Mouse (Mus musculus): ENCODE results near the gene Sema4d. TPM values are rescaled to one million over a fixed set of nuclear protein-coding genes. Genes with fewer than 3 reads are reported as not detected.

The Sema4d gene
- polyA plus RNA-seq, 1 experiment from 2014 or later, result 11.5 TPM

DNA sequence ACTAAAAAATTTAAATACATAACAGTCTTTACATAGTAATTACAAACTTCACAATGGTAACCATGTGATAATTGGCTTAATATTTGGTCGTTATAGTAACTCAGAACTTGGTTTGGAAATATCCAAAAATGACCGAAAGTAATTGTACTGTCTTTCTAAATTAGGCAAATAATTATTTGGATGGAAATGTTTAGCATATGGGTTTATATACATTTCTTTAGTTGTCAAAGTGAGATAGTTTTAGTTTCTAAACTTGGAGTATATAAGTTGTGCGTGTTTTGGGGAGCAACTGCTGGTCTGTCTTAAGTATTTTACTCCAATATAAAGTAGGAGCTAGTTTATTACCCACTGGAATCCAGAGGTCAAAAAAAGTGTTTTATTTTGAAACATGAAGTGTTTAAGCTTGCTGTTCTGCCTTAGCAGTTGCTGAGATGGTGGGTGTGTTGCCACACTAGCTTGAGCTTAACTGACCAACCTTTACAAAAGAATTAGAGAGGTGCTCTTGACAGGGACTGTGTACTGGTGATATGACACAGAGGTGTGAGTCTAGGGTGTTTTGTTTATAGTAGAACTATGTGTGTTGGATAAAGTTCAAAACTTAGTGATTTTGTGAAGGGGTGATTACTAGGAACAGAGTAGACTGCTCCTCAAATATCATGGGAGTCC is 147.1 kb downstream of the Sema4d start:
- no peak for DNase-seq
- no peak for ATAC-seq (ENCODE audit: low FRiP score, low TSS enrichment)
- H3K27ac ChIP-seq (replicated peaks; ENCODE audit: low read depth, low read length), result no peak overlapping the region
- H3K36me3 ChIP-seq (ENCODE audit: control insufficient read depth, insufficient read depth, low read length), result no peaks in the 10 kb centered on the region
- 23% methylated on average over 3 of the region's 3 CpGs for WGBS
- peak overlapping the region; percentile 85 for H3K4me2 ChIP-seq (ENCODE audit: low read length)
- peaks cover 10% of the 10 kb centered on the region; the same call in 1 of the 2 replicates for H3K4me1 ChIP-seq (ENCODE audit: control insufficient read depth, insufficient read depth, low read length)
- no peaks in the 10 kb centered on the region for H3K27me3 ChIP-seq (ENCODE audit: control insufficient read depth, insufficient read depth, low read length)
- H3K9ac ChIP-seq (replicated peaks; ENCODE audit: low read length), result no peak overlapping the region
- H3K9me3 ChIP-seq (ENCODE audit: control insufficient read depth, low read length), result no peaks in the 10 kb centered on the region
- peak overlapping the region; percentile 55 for H3K4me3 ChIP-seq (replicated peaks; ENCODE audit: low read depth, low read length)

DNA sequence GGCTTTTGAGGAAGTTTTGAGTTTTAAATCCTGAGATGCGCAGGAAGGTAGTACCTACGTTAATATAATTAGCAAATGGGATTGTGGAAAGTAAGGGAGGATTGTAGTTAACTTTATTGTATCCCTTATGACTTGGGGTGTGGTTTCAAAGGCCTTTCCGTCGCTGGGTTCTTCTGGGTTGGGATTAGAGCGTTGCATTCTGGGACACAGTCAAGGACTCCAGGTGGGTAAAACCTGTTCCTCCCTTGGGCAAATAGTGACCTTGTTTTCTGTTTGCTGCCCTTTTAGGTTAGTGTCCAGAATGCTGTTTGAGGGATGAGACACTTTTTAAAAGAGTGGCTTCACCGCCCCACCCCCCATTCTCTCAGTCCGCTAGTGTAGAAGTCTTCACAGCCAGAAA is 147.7 kb downstream of the Sema4d start:
- H3K4me1 ChIP-seq (ENCODE audit: control insufficient read depth, insufficient read depth, low read length), result peaks cover 7% of the 10 kb centered on the region; the same call in 1 of the 2 replicates
- no peaks in the 10 kb centered on the region for H3K36me3 ChIP-seq (ENCODE audit: control insufficient read depth, insufficient read depth, low read length)
- DNase-seq, result peak; percentile 6
- H3K9ac ChIP-seq (replicated peaks; ENCODE audit: low read length), result peak overlapping the region; percentile 51; the same call in 1 of the 2 replicates
- H3K27me3 ChIP-seq (ENCODE audit: control insufficient read depth, insufficient read depth, low read length), result no peaks in the 10 kb centered on the region
- H3K4me3 ChIP-seq (replicated peaks; ENCODE audit: low read depth, low read length), result peak overlapping the region; percentile 55
- H3K27ac ChIP-seq (replicated peaks; ENCODE audit: low read depth, low read length), result no peak overlapping the region
- no peaks in the 10 kb centered on the region for H3K9me3 ChIP-seq (ENCODE audit: control insufficient read depth, low read length)
- no peak for ATAC-seq (ENCODE audit: low FRiP score, low TSS enrichment)
- 0% methylated on average over 7 of the region's 7 CpGs for WGBS
- peak overlapping the region; percentile 85 for H3K4me2 ChIP-seq (ENCODE audit: low read length)

DNA sequence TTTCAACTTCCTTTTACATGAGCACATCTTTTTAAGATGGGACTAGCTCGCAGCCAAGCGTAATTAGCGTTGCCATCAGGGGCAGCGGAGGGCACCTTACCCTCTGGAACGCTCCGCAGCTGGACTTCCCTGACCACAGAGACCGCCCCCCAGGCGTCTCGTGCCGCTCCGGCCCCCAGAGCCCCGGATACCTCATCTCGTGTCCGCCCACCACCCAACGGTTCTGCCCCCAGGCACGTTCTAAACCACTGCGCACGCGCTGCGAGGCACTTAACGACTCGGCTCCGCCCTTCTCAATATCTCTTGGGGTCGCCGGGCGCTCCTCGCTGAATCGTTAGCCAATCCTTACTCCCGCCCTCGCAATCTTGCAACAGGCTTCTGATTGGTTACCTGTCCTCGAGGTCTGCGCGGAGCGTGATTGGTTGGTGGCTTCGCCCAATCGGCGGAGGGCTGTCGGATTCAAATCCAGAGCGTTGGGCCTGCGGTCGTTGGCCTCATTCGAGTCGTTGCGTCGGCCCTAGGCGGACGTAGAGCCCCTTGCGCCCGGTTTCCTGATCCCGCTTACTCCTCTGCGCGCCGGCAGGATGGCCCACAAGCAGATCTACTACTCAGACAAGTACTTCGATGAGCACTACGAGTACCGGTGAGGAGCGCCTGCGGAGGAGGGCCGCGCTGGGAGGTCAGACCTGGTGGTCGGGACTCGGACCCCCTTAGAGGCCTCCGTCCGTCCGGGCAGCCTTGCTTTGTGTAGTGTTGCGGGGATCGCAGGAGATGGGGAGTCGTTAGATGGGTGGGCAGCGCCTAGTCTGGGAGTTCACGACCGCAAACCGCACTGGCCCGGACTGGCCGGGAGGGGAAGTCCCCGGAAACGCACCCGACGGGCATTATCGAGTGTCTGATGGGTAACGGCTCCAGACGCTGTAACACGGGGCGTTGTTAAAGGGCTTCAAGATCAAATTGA is 148.4 kb downstream of the Sema4d start, which contains the start of gene Cks2:
TSS of gene Cks2 (plus strand) at position 404 of the 961 bp plus-strand sequence.
- Histone ChIP-seq H3K27ac (replicated peaks; ENCODE audit: low read depth, low read length) (peak within 1 kb of the TSS; percentile 23), H3K4me2 (ENCODE audit: low read length) (peak within 1 kb of the TSS; percentile 85), H3K4me1 (ENCODE audit: control insufficient read depth, insufficient read depth, low read length) (peaks cover 5% of the 10 kb centered on the region; the same call in 1 of the 2 replicates), H3K4me3 (replicated peaks; ENCODE audit: low read depth, low read length) (peak within 1 kb of the TSS; percentile 55), H3K36me3 (ENCODE audit: control insufficient read depth, insufficient read depth, low read length) (no peaks in the 10 kb centered on the region), H3K9me3 (ENCODE audit: control insufficient read depth, low read length) (no peaks in the 10 kb centered on the region), H3K27me3 (ENCODE audit: control insufficient read depth, insufficient read depth, low read length) (no peaks in the 10 kb centered on the region), H3K9ac (replicated peaks; ENCODE audit: low read length) (peak within 1 kb of the TSS; percentile 51)
- ATAC-seq (ENCODE audit: low FRiP score, low TSS enrichment) (peak; percentile 99), DNase-seq (peak; percentile 99)
- WGBS, result under 1% methylated on average over 83 of the region's 83 CpGs

DNA sequence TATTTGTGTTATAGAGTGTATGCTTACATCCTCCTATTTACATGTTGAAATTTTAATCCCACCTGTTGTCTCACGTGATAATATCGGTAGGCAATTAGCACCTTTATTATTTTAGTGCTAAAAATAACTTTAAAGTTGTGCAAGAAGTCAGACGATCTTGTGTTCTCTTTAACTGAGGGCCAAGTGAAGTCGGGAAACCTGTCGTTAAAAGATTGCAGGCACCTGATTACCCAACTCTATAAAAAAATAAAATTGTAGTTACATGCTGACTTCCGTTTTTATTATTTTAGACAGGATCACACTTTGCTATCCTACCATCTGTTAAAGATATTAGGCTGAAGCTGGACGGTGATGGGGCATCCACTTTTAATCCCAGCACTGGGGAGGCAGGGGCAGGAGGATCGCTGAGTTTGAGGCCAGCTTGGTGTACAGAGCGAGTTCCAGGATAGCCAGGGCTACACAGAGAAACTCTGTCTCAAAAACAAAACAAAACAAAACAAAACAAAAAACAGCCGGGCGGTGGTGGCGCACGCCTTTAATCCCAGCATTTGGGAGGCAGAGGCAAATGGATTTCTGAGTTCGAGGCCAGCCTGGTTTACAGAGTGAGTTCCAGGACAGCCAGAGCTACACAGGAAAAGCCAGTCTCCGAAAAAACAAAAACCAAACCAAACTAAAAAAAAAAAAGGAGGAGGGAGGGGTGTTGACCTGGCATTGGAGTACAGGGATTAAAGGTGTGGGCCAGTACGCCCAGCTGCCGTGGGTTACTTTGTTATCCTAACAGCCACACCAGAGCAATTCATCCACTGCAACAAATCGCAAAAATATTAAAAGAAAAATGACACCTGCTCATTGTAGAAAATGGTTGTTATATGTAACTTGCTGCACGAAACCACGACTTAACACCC is 149.4 kb downstream of the Sema4d start:
- H3K36me3 ChIP-seq (ENCODE audit: control insufficient read depth, insufficient read depth, low read length), result no peaks in the 10 kb centered on the region
- no peak for DNase-seq
- peak overlapping the region; percentile 85 for H3K4me2 ChIP-seq (ENCODE audit: low read length)
- peak overlapping the region; percentile 55 for H3K4me3 ChIP-seq (replicated peaks; ENCODE audit: low read depth, low read length)
- peak overlapping the region; percentile 23 for H3K27ac ChIP-seq (replicated peaks; ENCODE audit: low read depth, low read length)
- 46% methylated on average over 20 of the region's 20 CpGs for WGBS
- no peaks in the 10 kb centered on the region for H3K9me3 ChIP-seq (ENCODE audit: control insufficient read depth, low read length)
- no peaks in the 10 kb centered on the region for H3K27me3 ChIP-seq (ENCODE audit: control insufficient read depth, insufficient read depth, low read length)
- peak; percentile 18; the same call in 1 of the 2 replicates for ATAC-seq (ENCODE audit: low FRiP score, low TSS enrichment)
- H3K9ac ChIP-seq (replicated peaks; ENCODE audit: low read length), result peak overlapping the region; percentile 51
- peaks cover 5% of the 10 kb centered on the region; the same call in 1 of the 2 replicates for H3K4me1 ChIP-seq (ENCODE audit: control insufficient read depth, insufficient read depth, low read length)

DNA sequence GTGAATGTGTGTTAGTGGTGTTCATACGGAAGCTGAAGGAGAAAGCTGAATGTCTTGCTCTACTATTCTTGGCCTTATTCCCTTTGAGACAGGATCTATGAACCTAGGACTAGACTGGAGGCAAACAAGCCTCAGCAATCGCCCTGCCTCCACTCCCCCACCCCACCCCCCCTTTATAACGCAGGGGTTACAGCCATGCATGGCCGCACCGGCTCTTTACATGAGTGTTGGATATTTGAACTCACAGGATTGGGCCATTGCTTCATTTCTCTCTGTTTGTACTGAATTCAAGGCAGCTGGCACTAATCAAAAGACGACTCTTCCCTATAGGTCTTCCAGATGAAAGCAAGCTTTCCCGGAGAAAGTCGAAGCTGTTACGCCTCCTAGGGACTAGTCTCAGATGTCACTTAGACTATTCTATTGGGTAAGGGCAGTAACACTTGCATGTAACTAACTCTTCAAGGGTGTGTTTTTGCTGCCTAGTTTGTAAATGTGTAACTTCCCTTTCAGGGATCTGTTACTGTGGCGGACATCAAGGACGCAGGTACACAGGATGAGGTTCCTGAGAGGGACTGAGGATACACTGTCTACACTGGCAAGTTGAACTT is 151.3 kb downstream of the Sema4d start:
- WGBS, result 36% methylated on average over 11 of the region's 11 CpGs
- no peak overlapping the region for H3K4me3 ChIP-seq (replicated peaks; ENCODE audit: low read depth, low read length)
- DNase-seq (no peak), ATAC-seq (ENCODE audit: low FRiP score, low TSS enrichment) (no peak)
- H3K4me1 ChIP-seq (ENCODE audit: control insufficient read depth, insufficient read depth, low read length), result peaks cover 5% of the 10 kb centered on the region; the same call in 1 of the 2 replicates
- H3K9ac ChIP-seq (replicated peaks; ENCODE audit: low read length), result no peak overlapping the region
- no peaks in the 10 kb centered on the region for H3K27me3 ChIP-seq (ENCODE audit: control insufficient read depth, insufficient read depth, low read length)
- H3K9me3 ChIP-seq (ENCODE audit: control insufficient read depth, low read length), result no peaks in the 10 kb centered on the region
- H3K36me3 ChIP-seq (ENCODE audit: control insufficient read depth, insufficient read depth, low read length), result no peaks in the 10 kb centered on the region
- H3K27ac ChIP-seq (replicated peaks; ENCODE audit: low read depth, low read length), result no peak overlapping the region
- no peak overlapping the region for H3K4me2 ChIP-seq (ENCODE audit: low read length)

DNA sequence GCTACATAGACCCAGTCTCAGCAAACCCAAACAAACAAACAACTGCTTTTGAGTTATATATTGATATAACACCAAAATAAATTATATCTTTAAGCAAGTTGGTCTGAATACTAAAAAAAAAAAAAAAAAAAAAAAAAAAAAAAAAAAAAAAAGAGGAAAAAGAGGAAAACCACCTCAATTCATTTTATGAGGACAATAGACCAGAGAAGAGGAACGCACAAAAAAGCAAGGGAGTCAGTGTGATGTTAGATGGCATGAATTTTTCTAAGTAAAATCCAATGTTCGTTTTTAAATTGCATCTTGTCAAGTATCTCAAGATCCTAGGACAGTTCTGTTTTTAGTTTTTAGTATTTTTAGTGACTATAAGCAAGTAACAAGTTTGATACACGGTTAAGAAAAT is 152.1 kb downstream of the Sema4d start:
- 90% methylated on average over 3 of the region's 3 CpGs for WGBS
- H3K9ac ChIP-seq (replicated peaks; ENCODE audit: low read length), result no peak overlapping the region
- H3K4me2 ChIP-seq (ENCODE audit: low read length), result no peak overlapping the region
- H3K27ac ChIP-seq (replicated peaks; ENCODE audit: low read depth, low read length), result no peak overlapping the region
- no peaks in the 10 kb centered on the region for H3K36me3 ChIP-seq (ENCODE audit: control insufficient read depth, insufficient read depth, low read length)
- H3K4me1 ChIP-seq (ENCODE audit: control insufficient read depth, insufficient read depth, low read length), result peaks cover 5% of the 10 kb centered on the region; the same call in 1 of the 2 replicates
- no peak overlapping the region for H3K4me3 ChIP-seq (replicated peaks; ENCODE audit: low read depth, low read length)
- H3K27me3 ChIP-seq (ENCODE audit: control insufficient read depth, insufficient read depth, low read length), result no peaks in the 10 kb centered on the region
- DNase-seq (no peak), ATAC-seq (ENCODE audit: low FRiP score, low TSS enrichment) (no peak)
- H3K9me3 ChIP-seq (ENCODE audit: control insufficient read depth, low read length), result no peaks in the 10 kb centered on the region

DNA sequence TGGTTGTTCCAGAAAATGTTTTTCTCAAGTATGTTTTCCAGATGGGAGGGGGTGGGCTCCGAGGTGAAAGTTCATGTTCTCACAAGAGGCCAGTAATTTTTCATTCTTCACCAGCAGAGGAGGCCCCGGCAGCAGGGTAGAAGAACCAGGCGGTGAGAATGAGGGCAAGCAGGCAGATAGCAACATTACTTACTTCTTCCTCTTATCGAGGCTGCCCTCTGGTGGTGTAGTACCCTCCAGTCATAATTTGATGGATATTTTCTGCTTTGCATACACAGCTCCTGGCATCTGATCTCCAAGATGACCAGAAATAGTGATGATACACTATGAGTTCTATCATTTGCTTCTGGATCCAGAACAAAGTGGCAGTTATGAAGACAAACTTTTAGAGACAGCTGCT is 154.6 kb downstream of the Sema4d start:
- Histone ChIP-seq H3K9me3 (ENCODE audit: control insufficient read depth, low read length) (no peaks in the 10 kb centered on the region), H3K27me3 (ENCODE audit: control insufficient read depth, insufficient read depth, low read length) (no peaks in the 10 kb centered on the region), H3K4me3 (replicated peaks; ENCODE audit: low read depth, low read length) (no peak overlapping the region), H3K27ac (replicated peaks; ENCODE audit: low read depth, low read length) (no peak overlapping the region), H3K4me1 (ENCODE audit: control insufficient read depth, insufficient read depth, low read length) (no peaks in the 10 kb centered on the region), H3K9ac (replicated peaks; ENCODE audit: low read length) (no peak overlapping the region), H3K36me3 (ENCODE audit: control insufficient read depth, insufficient read depth, low read length) (no peaks in the 10 kb centered on the region), H3K4me2 (ENCODE audit: low read length) (no peak overlapping the region)
- ATAC-seq (ENCODE audit: low FRiP score, low TSS enrichment) (no peak), DNase-seq (no peak)
- 91% methylated on average over 4 of the region's 4 CpGs for WGBS

Data from midbrain, embryonic 14.5 days (tissue).